Mouse (Mus musculus) erythroblast, embryonic 14.5 days (primary cell): ENCODE data around the gene Adamts12. TPM values are rescaled to one million over a fixed set of nuclear protein-coding genes. Genes with fewer than 3 reads are reported as not detected.

Experiments
- H3K27me3 ChIP-seq: 2 replicates; pipeline ENCODE4 v1.6.1; 2012; ENCODE audit warnings: inconsistent platforms; ENCODE audit not compliant: control insufficient read depth
- H3K36me3 ChIP-seq: 2 replicates; pipeline ENCODE4 v1.6.1; 2012; ENCODE audit warnings: mild to moderate bottlenecking, inconsistent platforms; ENCODE audit not compliant: control insufficient read depth
- H3K4me1 ChIP-seq: 2 replicates; pipeline ENCODE4 v1.6.1; 2012; ENCODE audit warnings: inconsistent platforms; ENCODE audit not compliant: control insufficient read depth
- H3K4me3 ChIP-seq: replicated peaks from 2 replicates; pipeline ENCODE3; 2012; ENCODE audit warnings: moderate library complexity, mild to moderate bottlenecking, inconsistent platforms
- H3K9me3 ChIP-seq: 2 replicates; pipeline ENCODE4 v1.6.1; 2012; ENCODE audit warnings: low read length, inconsistent platforms, mixed read lengths; ENCODE audit not compliant: control insufficient read depth
- GATA1 ChIP-seq: IDR thresholded peaks from 2 replicates; pipeline ENCODE4 v1.6.1; 2012; ENCODE audit warnings: low read length, inconsistent platforms, mixed read lengths
- TAL1 ChIP-seq: IDR thresholded peaks from 3 replicates; pipeline ENCODE4 v1.6.1; 2012; ENCODE audit warnings: low read length, inconsistent platforms, mixed read lengths
- polyA plus RNA-seq: library from polyadenylated mRNA; stranded (reverse); fragments of >175 nt; gene quantifications from 2 replicates; pipeline ENCODE4 v1.2.3, GENCODE M21; 2012

Gene Adamts12
- polyA plus RNA-seq, 1 experiment = under 0.01 TPM

- no peak for TF ChIP-seq TAL1
- TF ChIP-seq GATA1 = no peak
- peaks cover 9% of the 10 kb centered on the region for H3K4me1 ChIP-seq
- H3K9me3 ChIP-seq = no peaks in the 10 kb centered on the region
Observed at GRCm38 (mm10) chr15:11392903-11393302, 328.3 kb downstream of the Adamts12 start.

GRCm38 (mm10) chr15:11396421-11396820 lies 331.8 kb downstream of the Adamts12 start:
- Histone ChIP-seq H3K4me1 (peaks cover 26% of the 10 kb centered on the region), H3K36me3 (peaks cover 61% of the 10 kb centered on the region), H3K4me3 (no peak overlapping the region), H3K27me3 (no peaks in the 10 kb centered on the region), H3K9me3 (no peaks in the 10 kb centered on the region)
- TF ChIP-seq TAL1 = no peak
- TF ChIP-seq GATA1 = no peak

More at GRCm38 (mm10) chr15:11392903-11393302, 328.3 kb downstream of the Adamts12 start:
- Histone ChIP-seq H3K4me3 (no peak overlapping the region), H3K36me3 (peaks cover 96% of the 10 kb centered on the region), H3K27me3 (no peaks in the 10 kb centered on the region)

Other genes with a start within 250 kb of the Adamts12 start
- not detected in 2 replicates for gene C1qtnf3, start 112.5 kb upstream of the Adamts12 start, polyA plus RNA-seq
- 0.07 and 0.10 TPM in 2 replicates for gene Amacr, start 83.0 kb upstream of the Adamts12 start, polyA plus RNA-seq
- not detected in 2 replicates for gene Slc45a2, start 64.1 kb upstream of the Adamts12 start, polyA plus RNA-seq
- gene Rxfp3, start 26.8 kb upstream of the Adamts12 start, polyA plus RNA-seq = not detected in 2 replicates